Mouse (Mus musculus): ENCODE data around the gene Sphk2.

GRCm38 (mm10) chr7:45668921-45669320 lies 48.9 kb downstream of the Sphk2 start:
- TF ChIP-seq POLR2A (IDR thresholded peaks at IDR 0.05; ENCODE audit: borderline replicate concordance, extremely low read depth, insufficient read depth, insufficient read length, poor library complexity, severe bottlenecking) (no peak), CTCF (IDR thresholded peaks at IDR 0.05; ENCODE audit: borderline replicate concordance, extremely low read depth, insufficient read depth, insufficient read length) (peak; percentile 11; the same call in 1 of the 2 replicates)
